1 mouse cellular context compared by ENCODE assay signal in the genomic region with DNA sequence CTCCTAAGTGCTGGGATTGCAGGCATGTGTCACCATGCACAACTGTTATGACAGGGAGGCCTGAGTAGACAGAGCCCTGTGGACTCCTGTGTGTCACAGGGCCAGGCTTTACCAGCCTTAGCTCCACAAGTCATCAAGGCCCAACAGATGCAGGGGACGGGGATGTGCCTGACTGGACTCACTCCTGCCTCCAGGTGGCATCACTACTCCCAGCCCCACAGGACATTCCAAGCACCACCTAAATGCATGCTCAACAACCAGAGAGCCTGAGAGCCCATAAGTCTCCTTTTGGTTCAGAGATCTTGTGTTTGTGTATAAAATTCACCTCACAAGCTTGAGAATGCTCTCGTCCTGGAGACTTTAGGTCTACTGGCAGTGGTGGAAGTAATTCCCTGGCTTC.
TF ChIP-seq lines count a peak whose summit lies in the region.

No protein-coding gene starts in this region.

TF ChIP-seq in MEL, 35 proteins besides CTCF, POLR2A, EP300 and RAD21 (continued from another document):
- no peak for TF ChIP-seq NELFE (IDR thresholded peaks at IDR 0.05; ENCODE audit: low read depth, low read length)
- no peak for TF ChIP-seq ZMIZ1 (IDR thresholded peaks at IDR 0.05; ENCODE audit: low read depth, low read length)
- TF ChIP-seq ZKSCAN1 (IDR thresholded peaks at IDR 0.05; ENCODE audit: low read depth, low read length): no peak
- no peak for TF ChIP-seq CHD2 (IDR thresholded peaks at IDR 0.05; ENCODE audit: low read length)
- no peak for TF ChIP-seq MYC (IDR thresholded peaks at IDR 0.05; ENCODE audit: low read depth, low read length)
- TF ChIP-seq ZNF384 (IDR thresholded peaks at IDR 0.05; ENCODE audit: low read depth, low read length): no peak
- no peak for TF ChIP-seq MAX (IDR thresholded peaks at IDR 0.05; ENCODE audit: low read length)
- TF ChIP-seq MAZ (IDR thresholded peaks at IDR 0.05; ENCODE audit: low read depth, low read length): no peak
- TF ChIP-seq CHD1 (IDR thresholded peaks at IDR 0.05; ENCODE audit: low read depth, low read length): no peak
- TF ChIP-seq USF1 (IDR thresholded peaks at IDR 0.05; ENCODE audit: low read depth, low read length): no peak
